Mouse (Mus musculus): ENCODE measurements around the gene Zfp786. TPM values are rescaled to one million over a fixed set of nuclear protein-coding genes. Genes with fewer than 3 reads are reported as not detected.

Gene Zfp786
- polyA plus RNA-seq, 1 experiment from 2014 or later = 19.5 TPM

GRCm38 (mm10) chr6:47794106-47794830 lies 36.4 kb downstream of the Zfp786 start:
- Histone ChIP-seq H3K27ac (ENCODE audit: low read length) (no peak overlapping the region), H3K9ac (ENCODE audit: low read depth, low read length) (no peak overlapping the region), H3K4me1 (ENCODE audit: control insufficient read depth, insufficient read depth, low read length) (peaks cover 3% of the 10 kb centered on the region), H3K4me3 (ENCODE audit: low read depth, low read length) (no peak overlapping the region), H3K36me3 (ENCODE audit: control insufficient read depth, insufficient read depth, low read length) (peaks cover 22% of the 10 kb centered on the region), H3K27me3 (ENCODE audit: control insufficient read depth, insufficient read depth, low read depth, low read length) (no peaks in the 10 kb centered on the region), H3K4me2 (ENCODE audit: low read length) (no peak overlapping the region), H3K9me3 (replicated peaks; ENCODE audit: control insufficient read depth, low read length, poor library complexity, severe bottlenecking) (no peaks in the 10 kb centered on the region)
- 27% methylated on average over 10 of the region's 10 CpGs for WGBS
- no peak for ATAC-seq

- H3K4me2 ChIP-seq (ENCODE audit: low read length) = no peak overlapping the region
- ATAC-seq = no peak
- no peaks in the 10 kb centered on the region for H3K9me3 ChIP-seq (replicated peaks; ENCODE audit: control insufficient read depth, low read length, poor library complexity, severe bottlenecking)
- H3K36me3 ChIP-seq (ENCODE audit: control insufficient read depth, insufficient read depth, low read length) = peaks cover 14% of the 10 kb centered on the region
- peaks cover 11% of the 10 kb centered on the region for H3K4me1 ChIP-seq (ENCODE audit: control insufficient read depth, insufficient read depth, low read length)
- H3K27ac ChIP-seq (ENCODE audit: low read length) = no peak overlapping the region
- H3K27me3 ChIP-seq (ENCODE audit: control insufficient read depth, insufficient read depth, low read depth, low read length) = no peaks in the 10 kb centered on the region
- H3K4me3 ChIP-seq (ENCODE audit: low read depth, low read length) = no peak overlapping the region
- 74% methylated on average over 5 of the region's 5 CpGs for WGBS
- no peak overlapping the region for H3K9ac ChIP-seq (ENCODE audit: low read depth, low read length)
Measured at GRCm38 (mm10) chr6:47793284-47793683, 37.4 kb downstream of the Zfp786 start.

DNA sequence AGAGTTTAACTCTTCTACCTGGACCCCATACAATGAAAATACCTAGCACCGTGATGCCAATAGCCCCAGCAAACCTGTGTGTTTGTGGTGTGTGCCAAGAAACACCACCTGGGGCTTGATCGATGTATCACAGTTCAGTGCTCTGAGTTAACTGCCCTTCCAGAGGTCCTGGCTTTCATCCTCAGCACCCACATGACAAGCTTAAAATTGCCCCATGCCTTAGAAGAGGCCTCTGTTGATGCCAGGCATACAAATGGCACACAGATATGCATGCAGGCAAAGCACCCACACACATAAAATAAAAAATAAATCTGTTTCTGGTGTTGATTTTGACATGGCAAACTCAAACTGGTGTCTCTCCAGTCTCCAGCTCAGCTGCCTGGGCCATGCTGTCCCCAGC lies 38.1 kb downstream of the Zfp786 start:
- WGBS = 94% methylated on average over 2 of the region's 2 CpGs
- H3K9ac ChIP-seq (ENCODE audit: low read depth, low read length) = no peak overlapping the region
- ATAC-seq = no peak
- peaks cover 11% of the 10 kb centered on the region for H3K4me1 ChIP-seq (ENCODE audit: control insufficient read depth, insufficient read depth, low read length)
- H3K36me3 ChIP-seq (ENCODE audit: control insufficient read depth, insufficient read depth, low read length) = peaks cover 10% of the 10 kb centered on the region
- H3K27ac ChIP-seq (ENCODE audit: low read length) = no peak overlapping the region
- H3K4me2 ChIP-seq (ENCODE audit: low read length) = no peak overlapping the region
- no peaks in the 10 kb centered on the region for H3K9me3 ChIP-seq (replicated peaks; ENCODE audit: control insufficient read depth, low read length, poor library complexity, severe bottlenecking)
- no peaks in the 10 kb centered on the region for H3K27me3 ChIP-seq (ENCODE audit: control insufficient read depth, insufficient read depth, low read depth, low read length)
- no peak overlapping the region for H3K4me3 ChIP-seq (ENCODE audit: low read depth, low read length)

DNA sequence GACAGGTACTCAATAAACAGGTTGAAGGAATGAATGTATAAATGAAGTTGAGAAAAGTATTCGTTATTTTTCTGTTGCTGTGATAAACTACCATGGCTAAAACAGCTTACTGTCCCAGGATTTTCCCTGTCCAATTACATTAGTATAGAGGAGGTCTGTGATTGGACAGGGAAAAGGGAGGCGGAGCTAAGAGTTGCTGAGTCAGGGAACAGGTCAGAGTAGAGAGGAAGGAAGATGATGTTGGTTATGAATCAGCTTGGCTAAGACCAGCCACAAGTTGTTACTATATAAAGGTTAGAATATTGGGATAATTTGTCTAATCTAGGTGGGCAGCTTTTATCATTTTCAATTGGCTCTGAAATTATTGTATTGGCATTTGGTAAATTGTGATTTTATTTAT lies 39.9 kb downstream of the Zfp786 start:
- 66% methylated on average over 2 of the region's 2 CpGs for WGBS
- Histone ChIP-seq H3K9me3 (replicated peaks; ENCODE audit: control insufficient read depth, low read length, poor library complexity, severe bottlenecking) (no peaks in the 10 kb centered on the region), H3K4me2 (ENCODE audit: low read length) (no peak overlapping the region), H3K4me1 (ENCODE audit: control insufficient read depth, insufficient read depth, low read length) (peaks cover 11% of the 10 kb centered on the region), H3K27ac (ENCODE audit: low read length) (no peak overlapping the region), H3K27me3 (ENCODE audit: control insufficient read depth, insufficient read depth, low read depth, low read length) (no peaks in the 10 kb centered on the region), H3K36me3 (ENCODE audit: control insufficient read depth, insufficient read depth, low read length) (peaks cover under 1% of the 10 kb centered on the region), H3K4me3 (ENCODE audit: low read depth, low read length) (no peak overlapping the region), H3K9ac (ENCODE audit: low read depth, low read length) (no peak overlapping the region)
- no peak for ATAC-seq

DNA sequence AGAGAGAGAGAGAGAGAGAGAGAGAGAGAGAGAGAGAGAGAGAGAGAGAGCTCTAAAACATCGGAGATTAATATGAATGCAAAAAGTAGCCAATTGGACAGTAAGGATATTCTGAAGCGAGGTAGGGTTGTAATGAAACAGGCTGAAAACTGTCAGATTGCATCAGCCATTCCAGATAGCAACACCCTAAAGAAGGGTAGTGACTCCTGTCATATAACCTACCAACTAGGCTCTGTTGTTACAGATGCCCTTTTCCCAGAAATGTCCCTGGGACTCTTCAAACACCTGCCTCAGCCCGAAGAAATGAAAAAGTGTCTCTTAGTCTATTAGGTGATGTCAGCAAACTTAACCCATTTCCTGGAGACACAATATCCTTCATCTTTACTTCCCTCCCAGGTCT lies 41.8 kb downstream of the Zfp786 start:
- ATAC-seq = peak; percentile 22
- WGBS = 15% methylated on average over 3 of the region's 3 CpGs
- peaks cover 11% of the 10 kb centered on the region for H3K4me1 ChIP-seq (ENCODE audit: control insufficient read depth, insufficient read depth, low read length)
- no peaks in the 10 kb centered on the region for H3K9me3 ChIP-seq (replicated peaks; ENCODE audit: control insufficient read depth, low read length, poor library complexity, severe bottlenecking)
- peak overlapping the region; percentile 52 for H3K4me3 ChIP-seq (ENCODE audit: low read depth, low read length)
- peak overlapping the region; percentile 74 for H3K4me2 ChIP-seq (ENCODE audit: low read length)
- peak overlapping the region; percentile 83 for H3K9ac ChIP-seq (ENCODE audit: low read depth, low read length)
- peak overlapping the region; percentile 96 for H3K27ac ChIP-seq (ENCODE audit: low read length)
- H3K36me3 ChIP-seq (ENCODE audit: control insufficient read depth, insufficient read depth, low read length) = no peaks in the 10 kb centered on the region
- no peaks in the 10 kb centered on the region for H3K27me3 ChIP-seq (ENCODE audit: control insufficient read depth, insufficient read depth, low read depth, low read length)

- peak; percentile 95 for ATAC-seq
- Histone ChIP-seq H3K36me3 (ENCODE audit: control insufficient read depth, insufficient read depth, low read length) (no peaks in the 10 kb centered on the region), H3K9ac (ENCODE audit: low read depth, low read length) (peak overlapping the region; percentile 83), H3K4me3 (ENCODE audit: low read depth, low read length) (peak overlapping the region; percentile 52), H3K27me3 (ENCODE audit: control insufficient read depth, insufficient read depth, low read depth, low read length) (no peaks in the 10 kb centered on the region), H3K9me3 (replicated peaks; ENCODE audit: control insufficient read depth, low read length, poor library complexity, severe bottlenecking) (no peaks in the 10 kb centered on the region), H3K27ac (ENCODE audit: low read length) (peak overlapping the region; percentile 96), H3K4me2 (ENCODE audit: low read length) (peak overlapping the region; percentile 74), H3K4me1 (ENCODE audit: control insufficient read depth, insufficient read depth, low read length) (peaks cover 11% of the 10 kb centered on the region)
- under 1% methylated on average over 18 of the region's 18 CpGs for WGBS
Measured at GRCm38 (mm10) chr6:47787941-47788736, 42.5 kb downstream of the Zfp786 start.

- Histone ChIP-seq H3K4me2 (ENCODE audit: low read length) (no peak overlapping the region), H3K9me3 (replicated peaks; ENCODE audit: control insufficient read depth, low read length, poor library complexity, severe bottlenecking) (no peaks in the 10 kb centered on the region), H3K27me3 (ENCODE audit: control insufficient read depth, insufficient read depth, low read depth, low read length) (no peaks in the 10 kb centered on the region), H3K36me3 (ENCODE audit: control insufficient read depth, insufficient read depth, low read length) (no peaks in the 10 kb centered on the region), H3K27ac (ENCODE audit: low read length) (no peak overlapping the region), H3K4me3 (ENCODE audit: low read depth, low read length) (no peak overlapping the region), H3K9ac (ENCODE audit: low read depth, low read length) (no peak overlapping the region), H3K4me1 (ENCODE audit: control insufficient read depth, insufficient read depth, low read length) (peaks cover 19% of the 10 kb centered on the region)
- 80% methylated on average over 5 of the region's 5 CpGs for WGBS
- no peak for ATAC-seq
Measured at GRCm38 (mm10) chr6:47784707-47785412, 45.8 kb downstream of the Zfp786 start.

DNA sequence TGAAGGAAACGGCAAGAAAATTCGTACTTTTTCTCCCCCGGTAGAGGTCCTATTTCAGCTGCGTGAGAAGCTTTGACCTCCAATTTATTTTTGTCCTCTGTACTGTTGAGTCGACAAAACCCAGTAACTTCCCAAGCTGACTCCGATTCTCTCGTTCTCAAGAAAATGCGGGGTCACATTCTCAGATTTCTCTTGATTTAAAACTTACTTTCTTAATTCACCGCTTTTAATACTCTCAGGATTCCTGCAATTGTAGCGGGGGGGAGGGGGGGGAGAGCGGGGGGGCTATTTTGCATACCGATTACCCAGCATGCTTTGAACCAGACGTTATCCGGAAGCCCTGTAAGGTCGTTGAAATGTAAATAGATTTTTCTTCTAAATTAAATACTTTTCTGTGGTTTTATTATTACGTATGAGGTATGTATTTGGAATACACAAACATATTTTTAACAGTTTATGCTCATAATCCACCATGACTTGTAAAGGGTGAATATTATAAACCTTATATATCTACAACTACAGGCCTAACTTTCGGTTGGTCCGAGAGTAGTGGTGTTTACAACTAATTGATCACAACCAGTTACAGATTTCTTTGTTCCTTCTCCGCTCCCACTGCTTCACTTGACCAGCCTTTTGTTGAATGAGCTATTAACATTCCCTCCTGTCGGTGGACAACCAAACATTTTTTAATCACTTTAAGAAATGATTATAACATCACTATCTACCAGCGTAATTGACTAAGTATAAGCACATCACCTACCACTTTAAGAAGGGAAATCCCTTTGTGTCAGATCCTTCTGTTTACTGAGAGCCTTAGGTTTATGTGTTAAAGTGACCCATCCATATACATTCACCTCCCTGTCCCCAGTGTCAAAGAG lies 49.3 kb downstream of the Zfp786 start:
- ATAC-seq = peak; percentile 69
- peak overlapping the region; percentile 61 for H3K4me2 ChIP-seq (ENCODE audit: low read length)
- peak overlapping the region; percentile 52 for H3K4me3 ChIP-seq (ENCODE audit: low read depth, low read length)
- no peaks in the 10 kb centered on the region for H3K36me3 ChIP-seq (ENCODE audit: control insufficient read depth, insufficient read depth, low read length)
- peak overlapping the region; percentile 84 for H3K27ac ChIP-seq (ENCODE audit: low read length)
- H3K9ac ChIP-seq (ENCODE audit: low read depth, low read length) = peak overlapping the region; percentile 63
- H3K27me3 ChIP-seq (ENCODE audit: control insufficient read depth, insufficient read depth, low read depth, low read length) = no peaks in the 10 kb centered on the region
- peaks cover 8% of the 10 kb centered on the region for H3K4me1 ChIP-seq (ENCODE audit: control insufficient read depth, insufficient read depth, low read length)
- no peaks in the 10 kb centered on the region for H3K9me3 ChIP-seq (replicated peaks; ENCODE audit: control insufficient read depth, low read length, poor library complexity, severe bottlenecking)
- WGBS = under 1% methylated on average over 21 of the region's 21 CpGs

Measured in midbrain, embryonic 16.5 days (tissue).